Mouse (Mus musculus): ENCODE results near the gene Irgc1.

- TF ChIP-seq ZC3H11A (IDR thresholded peaks at IDR 0.05; ENCODE audit: borderline replicate concordance, low read depth, low read length) (no peak), ZNF384 (IDR thresholded peaks at IDR 0.05; ENCODE audit: low read depth, low read length) (no peak), MAFK (IDR thresholded peaks at IDR 0.05; ENCODE audit: insufficient read depth, low read depth, low read length) (no peak), CHD2 (IDR thresholded peaks at IDR 0.05; ENCODE audit: low read depth, low read length) (no peak), HCFC1 (IDR thresholded peaks at IDR 0.05; ENCODE audit: borderline replicate concordance, insufficient read depth, low read length) (no peak)
These were observed 28.9 kb upstream of the Irgc1 start for GRCm38 (mm10) chr7:24480986-24481473.

All from ES-E14 (cell line).